Mouse (Mus musculus): ENCODE data around the gene Elf1. TPM values are rescaled to one million over a fixed set of nuclear protein-coding genes. Genes with fewer than 3 reads are reported as not detected.

Gene Elf1
- total and polyA plus RNA-seq, 3 experiments, result 21.5 to 43.1 (median 24.2) TPM

DNA sequence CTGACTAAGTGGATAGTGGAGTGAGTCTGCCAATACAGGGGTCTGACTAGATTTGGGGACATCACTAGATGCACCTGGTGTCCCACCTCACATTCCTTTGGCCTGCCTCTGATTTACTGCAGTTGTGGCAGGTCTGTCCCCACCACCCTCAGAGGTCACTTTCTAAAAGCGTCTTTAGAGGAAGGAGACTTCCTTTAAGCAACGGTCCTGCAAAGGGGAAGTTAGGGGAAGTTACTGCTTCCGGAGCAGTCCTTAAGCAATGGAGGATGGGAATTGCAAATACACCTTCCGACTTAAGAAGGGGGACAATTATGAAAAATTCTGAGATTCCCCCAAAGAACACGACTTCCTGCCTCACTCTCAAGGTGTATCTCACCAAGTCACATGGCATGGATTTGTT, 39.6 kb upstream of the Elf1 start:
- DNase-seq (ENCODE audit: low read depth, low spot score), result peak; percentile 29

GRCm38 (mm10) chr14:79444601-79445000, 36.4 kb upstream of the Elf1 start:
- Histone ChIP-seq H3K79me2 (ENCODE audit: control insufficient read depth, insufficient read depth, low read length, poor library complexity) (no peaks in the 10 kb centered on the region), H3K4me3 (ENCODE audit: control insufficient read depth in 1 of 2, insufficient read depth in 1 of 2, low read depth in 2 of 2, low read length in 2 of 2) (no peak overlapping the region), H3K27ac (ENCODE audit: control insufficient read depth, low read depth, low read length) (no peak overlapping the region), H3K9ac (ENCODE audit: control insufficient read depth, low read depth, low read length, poor library complexity, severe bottlenecking) (no peak overlapping the region), H3K9me3 (replicated peaks; ENCODE audit: insufficient read depth, low read length) (no peaks in the 10 kb centered on the region), H3K36me3 (ENCODE audit: control insufficient read depth in 1 of 2, insufficient read depth in 2 of 2, low read length in 2 of 2) (peaks cover 0 to 6% of the 10 kb centered on the region in 2 experiments; a peak in 1 of 4 replicates), H3K27me3 (ENCODE audit: control insufficient read depth in 1 of 2, insufficient read depth in 2 of 2, low read length in 2 of 2) (no peaks in the 10 kb centered on the region), H3K4me1 (ENCODE audit: control insufficient read depth in 1 of 2, insufficient read depth in 2 of 2, low read length in 2 of 2) (peaks cover 0 to 4% of the 10 kb centered on the region in 2 experiments; a peak in 1 of 4 replicates)
- DNase-seq (ENCODE audit: low read depth, low spot score), result no peak
- TF ChIP-seq MYB (IDR thresholded peaks at IDR 0.05; ENCODE audit: low read depth, low read length) (no peak), POLR2AphosphoS2 (IDR thresholded peaks at IDR 0.05; ENCODE audit: low read length) (no peak), USF1 (IDR thresholded peaks at IDR 0.05; ENCODE audit: low read depth, low read length) (no peak), SIN3A (IDR thresholded peaks at IDR 0.05; ENCODE audit: low read length) (no peak), USF2 (IDR thresholded peaks at IDR 0.05; ENCODE audit: borderline replicate concordance in 1 of 2, insufficient read depth in 1 of 2, low read depth in 1 of 2, low read length in 2 of 2) (no peak), MAZ (IDR thresholded peaks at IDR 0.05; ENCODE audit: low read depth, low read length) (no peak), RAD21 (IDR thresholded peaks at IDR 0.05; ENCODE audit: low read depth, low read length) (no peak), CHD1 (IDR thresholded peaks at IDR 0.05; ENCODE audit: low read depth, low read length) (no peak), POLR2A (IDR thresholded peaks at IDR 0.05; ENCODE audit: control insufficient read depth in 1 of 2, insufficient read depth in 1 of 2, low read depth in 1 of 2, low read length in 2 of 2, poor library complexity in 1 of 2) (no peak), GATA1 (IDR thresholded peaks at IDR 0.05; ENCODE audit: low read depth, low read length) (no peak), E2F4 (IDR thresholded peaks at IDR 0.05; ENCODE audit: borderline replicate concordance, low read depth, low read length) (no peak), MXI1 (IDR thresholded peaks at IDR 0.05; ENCODE audit: low read depth, low read length) (no peak), NELFE (IDR thresholded peaks at IDR 0.05; ENCODE audit: low read depth, low read length) (no peak)

More for the DNA sequence above, 39.6 kb upstream of the Elf1 start:
- TF ChIP-seq CTCF (IDR thresholded peaks at IDR 0.05 in 2 of 3, conservative IDR thresholded peaks at IDR 0.05 in 1 of 3; ENCODE audit: control insufficient read depth in 1 of 3, insufficient read depth in 1 of 3, low read depth in 2 of 3, low read length in 3 of 3, poor library complexity in 1 of 3, severe bottlenecking in 1 of 3) (no peak), SMC3 (IDR thresholded peaks at IDR 0.05; ENCODE audit: low read depth, low read length) (no peak), TCF12 (IDR thresholded peaks at IDR 0.05; ENCODE audit: low read depth, low read length) (no peak), MAFK (IDR thresholded peaks at IDR 0.05; ENCODE audit: borderline replicate concordance, low read depth, low read length) (no peak), RCOR1 (IDR thresholded peaks at IDR 0.05; ENCODE audit: low read depth, low read length) (no peak), KAT2A (conservative IDR thresholded peaks at IDR 0.05; ENCODE audit: low read depth, low read length) (no peak), TBP (IDR thresholded peaks at IDR 0.05; ENCODE audit: low read depth, low read length) (no peak), EP300 (IDR thresholded peaks at IDR 0.05; ENCODE audit: low read depth in 1 of 2, low read length in 2 of 2) (no peak), SIN3A (IDR thresholded peaks at IDR 0.05; ENCODE audit: low read length) (no peak), POLR2AphosphoS5 (IDR thresholded peaks at IDR 0.05; ENCODE audit: borderline replicate concordance, low read depth, low read length) (no peak), MEF2A (IDR thresholded peaks at IDR 0.05; ENCODE audit: extremely low read depth, insufficient replicate concordance, low read depth, low read length, poor library complexity, severe bottlenecking) (no peak), RAD21 (IDR thresholded peaks at IDR 0.05; ENCODE audit: low read depth, low read length) (no peak), ZC3H11A (IDR thresholded peaks at IDR 0.05; ENCODE audit: low read depth, low read length) (no peak), HCFC1 (IDR thresholded peaks at IDR 0.05; ENCODE audit: low read depth, low read length) (no peak), BHLHE40 (IDR thresholded peaks at IDR 0.05; ENCODE audit: borderline replicate concordance, low read depth, low read length) (no peak), E2F4 (IDR thresholded peaks at IDR 0.05; ENCODE audit: borderline replicate concordance, low read depth, low read length) (no peak)
- H3K79me2 ChIP-seq (ENCODE audit: control insufficient read depth, insufficient read depth, low read length, poor library complexity), result no peaks in the 10 kb centered on the region
- no peak overlapping the region for H3K9ac ChIP-seq (ENCODE audit: control insufficient read depth, low read depth, low read length, poor library complexity, severe bottlenecking)
- H3K27ac ChIP-seq (ENCODE audit: control insufficient read depth, low read depth, low read length), result no peak overlapping the region
- no peaks in the 10 kb centered on the region for H3K9me3 ChIP-seq (replicated peaks; ENCODE audit: insufficient read depth, low read length)
- H3K36me3 ChIP-seq (ENCODE audit: control insufficient read depth in 1 of 2, insufficient read depth in 2 of 2, low read length in 2 of 2), result peaks cover 0 to 6% of the 10 kb centered on the region in 2 experiments; a peak in 1 of 4 replicates
- H3K4me1 ChIP-seq (ENCODE audit: control insufficient read depth in 1 of 2, insufficient read depth in 2 of 2, low read length in 2 of 2), result peaks cover 0 to 4% of the 10 kb centered on the region in 2 experiments; a peak in 1 of 4 replicates
- H3K4me3 ChIP-seq (ENCODE audit: control insufficient read depth in 1 of 2, insufficient read depth in 1 of 2, low read depth in 2 of 2, low read length in 2 of 2), result no peak overlapping the region
- no peaks in the 10 kb centered on the region for H3K27me3 ChIP-seq (ENCODE audit: control insufficient read depth in 1 of 2, insufficient read depth in 2 of 2, low read length in 2 of 2)

Measured in MEL (cell line).